Mouse (Mus musculus) left cerebral cortex, postnatal 25 days (tissue): ENCODE results near the gene Slc25a47. TPM values are rescaled to one million over a fixed set of nuclear protein-coding genes. Genes with fewer than 3 reads are reported as not detected.
A peak's percentile ranks its signal among the peaks of the same experiment; 100 is the strongest.
"Not testable (repeated sequence)": the region's sequence is repeated elsewhere in the genome, so short reads cannot be mapped to it uniquely, and the experiment has no call there.

Source experiments
- DNase-seq, 2 experiments: peaks; one replicate each; pipeline ENCODE4 v3.0.0; 2022; ENCODE audit warnings: low spot score in 2 of 2, mixed read lengths in 1 of 2
- intact Hi-C: fragments of 180-260 bp; cut with DNase I; formaldehyde crosslinking; loops from one replicate; pipeline ENCODE4 v1.15.1; 2025
- total RNA-seq, 2 experiments: library from RNA; stranded (reverse); gene quantifications; 2 replicates each; pipeline ENCODE4 v1.2.3; 2021

Gene Slc25a47
- total RNA-seq, 2 experiments from 2014 or later, result 9.5 to 11.4 TPM

- no peak for DNase-seq
- intact Hi-C loops, result no loop called here
Measured at GRCm38 (mm10) chr12:108825561-108826224, 10.2 kb upstream of the Slc25a47 start.

GRCm38 (mm10) chr12:108826282-108826957, 9.4 kb upstream of the Slc25a47 start:
- DNase-seq, result no peak
- intact Hi-C loops, result no loop called here

- no peak for DNase-seq
- intact Hi-C loops, result no loop called here
Measured at GRCm38 (mm10) chr12:108826958-108827535, 8.8 kb upstream of the Slc25a47 start.

- intact Hi-C loops, result no loop called here
- DNase-seq, result no peak
Measured at GRCm38 (mm10) chr12:108827641-108828040, 8.2 kb upstream of the Slc25a47 start.

GRCm38 (mm10) chr12:108829636-108830035, 6.2 kb upstream of the Slc25a47 start:
- DNase-seq, result no peak
- intact Hi-C loops, result no loop called here

- DNase-seq, result no peak
- intact Hi-C loops, result no loop called here
Measured at GRCm38 (mm10) chr12:108830358-108830757, 5.5 kb upstream of the Slc25a47 start.

GRCm38 (mm10) chr12:108831966-108832643, 3.7 kb upstream of the Slc25a47 start:
- intact Hi-C loops, result no loop called here
- DNase-seq, result no peak

GRCm38 (mm10) chr12:108832851-108833250, 3.0 kb upstream of the Slc25a47 start:
- peak in 1 of 2 experiments; percentile 57 for DNase-seq

GRCm38 (mm10) chr12:108833408-108833807, 2.4 kb upstream of the Slc25a47 start:
- no peak for DNase-seq
- intact Hi-C loops, result no loop called here

More at GRCm38 (mm10) chr12:108832851-108833250, 3.0 kb upstream of the Slc25a47 start:
- intact Hi-C loops, result no loop called here

GRCm38 (mm10) chr12:108834337-108834736, 1.5 kb upstream of the Slc25a47 start:
- intact Hi-C loops, result no loop called here
- no peak for DNase-seq

- intact Hi-C loops, result no loop called here
Measured at GRCm38 (mm10) chr12:108834786-108835185, 1.1 kb upstream of the Slc25a47 start.

GRCm38 (mm10) chr12:108835208-108835839, 522 bp upstream of the Slc25a47 start:
- intact Hi-C loops, result no loop called here
- DNase-seq, result peak in 1 of 2 experiments; percentile 14

More at GRCm38 (mm10) chr12:108834786-108835185, 1.1 kb upstream of the Slc25a47 start:
- DNase-seq, result no peak

GRCm38 (mm10) chr12:108836722-108837121, 876 bp downstream of the Slc25a47 start:
- DNase-seq, result no peak
- intact Hi-C loops, result loop anchor here (2.0 kb wide), 1 partner anchor 42 kb away; no protein-coding TSS in a partner anchor

- intact Hi-C loops, result no loop called here
- DNase-seq, result peak in 1 of 2 experiments; percentile 33
Measured at GRCm38 (mm10) chr12:108841181-108841580, 5.3 kb downstream of the Slc25a47 start.

GRCm38 (mm10) chr12:108842663-108843062, 6.8 kb downstream of the Slc25a47 start:
- intact Hi-C loops, result no loop called here
- no peak for DNase-seq

GRCm38 (mm10) chr12:108848033-108848432, 12.2 kb downstream of the Slc25a47 start:
- intact Hi-C loops, result not testable (repeated sequence)

GRCm38 (mm10) chr12:108849488-108850022, 13.7 kb downstream of the Slc25a47 start:
- no peak for DNase-seq
- intact Hi-C loops, result no loop called here

More at GRCm38 (mm10) chr12:108848033-108848432, 12.2 kb downstream of the Slc25a47 start:
- not testable (repeated sequence) for DNase-seq

GRCm38 (mm10) chr12:108850129-108850528, 14.3 kb downstream of the Slc25a47 start:
- DNase-seq, result no peak
- intact Hi-C loops, result no loop called here

- no peak for DNase-seq
- intact Hi-C loops, result no loop called here
Measured at GRCm38 (mm10) chr12:108850886-108851285, 15.0 kb downstream of the Slc25a47 start.
